8 mouse cellular contexts compared by ENCODE assay signal in genomic region chr8:111033482-111034215, GRCm38 (mm10). TPM values are rescaled to one million over a fixed set of nuclear protein-coding genes. Genes with fewer than 3 reads are reported as not detected.
A peak's percentile ranks its signal among the peaks of the same experiment; 100 is the strongest.
DNase-seq lines count a peak whose midpoint lies in the region; ATAC-seq and TF ChIP-seq lines count a peak whose summit lies in the region.

No protein-coding gene starts in this region.

- peaks cover 21% of the 10 kb centered on the region for H3K36me3 ChIP-seq in embryonic facial prominence, embryonic 13.5 days
- H3K36me3 ChIP-seq in kidney, adult 2 months (ENCODE audit: control insufficient read depth, insufficient read depth, low read length): no peaks in the 10 kb centered on the region
- H3K36me3 ChIP-seq in limb, embryonic 12.5 days: peaks cover 30% of the 10 kb centered on the region
- no peaks in the 10 kb centered on the region; the same call in 1 of the 2 replicates for H3K36me3 ChIP-seq in midbrain, embryonic 15.5 days (replicated peaks)
- H3K36me3 ChIP-seq in spleen, adult 2 months (ENCODE audit: control insufficient read depth, insufficient read depth, low read length): peaks cover 9% of the 10 kb centered on the region

- no peak for TF ChIP-seq CTCF in kidney, adult 2 months (conservative IDR thresholded peaks at IDR 0.05; ENCODE audit: insufficient read depth, insufficient read length, low read depth, low read length)
- no peak for TF ChIP-seq CTCF in spleen, adult 2 months (IDR thresholded peaks at IDR 0.05; ENCODE audit: extremely low read depth, insufficient read depth, insufficient read length, insufficient replicate concordance)

- H3K4me3 ChIP-seq in embryonic facial prominence, embryonic 13.5 days: peak overlapping the region; percentile 77
- H3K4me3 ChIP-seq in kidney, adult 2 months (ENCODE audit: insufficient read depth, low read depth, low read length): peak overlapping the region; percentile 73
- H3K4me3 ChIP-seq in limb, embryonic 12.5 days (replicated peaks): peak overlapping the region; percentile 75
- H3K4me3 ChIP-seq in midbrain, embryonic 15.5 days: peak overlapping the region; percentile 79
- peak overlapping the region; percentile 71 for H3K4me3 ChIP-seq in spleen, adult 2 months (ENCODE audit: extremely low read depth, insufficient read depth, insufficient read length)

- peaks cover 6% of the 10 kb centered on the region for H3K27me3 ChIP-seq in embryonic facial prominence, embryonic 13.5 days
- H3K27me3 ChIP-seq in kidney, adult 2 months (replicated peaks; ENCODE audit: control insufficient read depth, insufficient read depth, low read length): no peaks in the 10 kb centered on the region
- H3K27me3 ChIP-seq in limb, embryonic 12.5 days: peaks cover 3% of the 10 kb centered on the region; the same call in 1 of the 2 replicates
- peaks cover 9% of the 10 kb centered on the region; the same call in 1 of the 2 replicates for H3K27me3 ChIP-seq in midbrain, embryonic 15.5 days (replicated peaks)
- no peaks in the 10 kb centered on the region for H3K27me3 ChIP-seq in spleen, adult 2 months (ENCODE audit: control insufficient read depth, insufficient read depth, low read length)

- 6% methylated on average over 37 of the region's 37 CpGs for WGBS in embryonic facial prominence, embryonic 13.5 days
- 8% methylated on average over 37 of the region's 37 CpGs for WGBS in kidney, adult 2 months
- WGBS in limb, embryonic 12.5 days: 7% methylated on average over 37 of the region's 37 CpGs
- WGBS in midbrain, embryonic 15.5 days: 7% methylated on average over 36 of the region's 37 CpGs
- 10% methylated on average over 37 of the region's 37 CpGs for WGBS in spleen, adult 2 months

- H3K9ac ChIP-seq in embryonic facial prominence, embryonic 13.5 days: peak overlapping the region; percentile 80
- H3K9ac ChIP-seq in limb, embryonic 12.5 days (replicated peaks): peak overlapping the region; percentile 76
- H3K9ac ChIP-seq in midbrain, embryonic 15.5 days: peak overlapping the region; percentile 78

- H3K27ac ChIP-seq in embryonic facial prominence, embryonic 13.5 days: peak overlapping the region; percentile 68; the same call in 1 of the 2 replicates
- H3K27ac ChIP-seq in kidney, adult 2 months (ENCODE audit: insufficient read depth, low read depth, low read length): peak overlapping the region; percentile 81
- peak overlapping the region; percentile 75 for H3K27ac ChIP-seq in limb, embryonic 12.5 days
- peak overlapping the region; percentile 90 for H3K27ac ChIP-seq in midbrain, embryonic 15.5 days
- peak overlapping the region; percentile 68 for H3K27ac ChIP-seq in spleen, adult 2 months (ENCODE audit: insufficient read depth, low read length)

- TF ChIP-seq POLR2A in kidney, adult 2 months (IDR thresholded peaks at IDR 0.05; ENCODE audit: low read depth, low read length): no peak
- no peak; the same call in 1 of the 2 replicates for TF ChIP-seq POLR2A in spleen, adult 2 months (IDR thresholded peaks at IDR 0.05; ENCODE audit: low read depth, low read length)

- DNase-seq in 3134 (ENCODE audit: extremely low read depth, insufficient read length, low spot score): peak; percentile 88
- peak; percentile 95 to 97 for DNase-seq in adrenal gland, postnatal 36 days
- peak; percentile 99 to 100 for DNase-seq in heart, adult 18-20 months
- peak; percentile 100 for DNase-seq in kidney, adult 2 months
- DNase-seq in spleen, adult 2 months (ENCODE audit: low read depth in 1 of 2, low spot score in 2 of 2): peak; percentile 96 to 99

- ATAC-seq in embryonic facial prominence, embryonic 13.5 days (ENCODE audit: insufficient number of reproducible peaks, insufficient read depth, low FRiP score, low TSS enrichment, low read depth): peak; percentile 100
- ATAC-seq in limb, embryonic 12.5 days (ENCODE audit: insufficient number of reproducible peaks, insufficient read depth, low FRiP score, low TSS enrichment, low read depth): peak; percentile 96
- ATAC-seq in midbrain, embryonic 15.5 days (replicated peaks): peak; percentile 99

- H3K4me2 ChIP-seq in embryonic facial prominence, embryonic 13.5 days: peak overlapping the region; percentile 74
- H3K4me2 ChIP-seq in limb, embryonic 12.5 days: peak overlapping the region; percentile 74
- peak overlapping the region; percentile 65 for H3K4me2 ChIP-seq in midbrain, embryonic 15.5 days

- peaks cover 15% of the 10 kb centered on the region for H3K4me1 ChIP-seq in embryonic facial prominence, embryonic 13.5 days
- peaks cover 3% of the 10 kb centered on the region; the same call in 1 of the 2 replicates for H3K4me1 ChIP-seq in kidney, adult 2 months (ENCODE audit: control insufficient read depth, insufficient read depth, low read length)
- peaks cover 18% of the 10 kb centered on the region for H3K4me1 ChIP-seq in limb, embryonic 12.5 days (replicated peaks)
- H3K4me1 ChIP-seq in midbrain, embryonic 15.5 days: peaks cover 18% of the 10 kb centered on the region
- peaks cover 4% of the 10 kb centered on the region for H3K4me1 ChIP-seq in spleen, adult 2 months (ENCODE audit: control insufficient read depth, insufficient read depth, insufficient read length)

- H3K9me3 ChIP-seq in embryonic facial prominence, embryonic 13.5 days: no peaks in the 10 kb centered on the region
- no peaks in the 10 kb centered on the region for H3K9me3 ChIP-seq in limb, embryonic 12.5 days
- no peaks in the 10 kb centered on the region for H3K9me3 ChIP-seq in midbrain, embryonic 15.5 days

RNA-seq across cellular contexts. Expression of gene Aars, which starts 0.7 kb away (rescaled TPM):
- 100 to 1,000 TPM; 114 to 165 TPM for total RNA-seq in adrenal gland, postnatal 36 days (2021)
- 54.2 and 54.8 TPM in 2 replicates for polyA plus RNA-seq in embryonic facial prominence, embryonic 13.5 days (2015; fragmentation: Nextera tagmentation; extraction: Ambion mirVana)
- 10 to 100 TPM; 31.9 to 33.7 TPM for total RNA-seq in heart, adult 18-20 months (2021)
- 35.9 and 36.3 TPM in 2 replicates for polyA plus RNA-seq in kidney, adult 2 months (2012; rRNA removed)
- 65.5 and 73.8 TPM in 2 replicates for polyA plus RNA-seq in limb, embryonic 12.5 days (2016; fragmentation: Nextera tagmentation; extraction: Ambion mirVana)
- 86.1 and 91.0 TPM in 2 replicates for polyA plus RNA-seq in midbrain, embryonic 15.5 days (2015; fragmentation: Nextera tagmentation; extraction: Ambion mirVana)
- 14.1 and 16.5 TPM in 2 replicates for polyA plus RNA-seq in spleen, adult 2 months (2012; rRNA removed)

RNA-seq across cellular contexts. Expression of gene Ddx19b, which starts 2.1 kb away (rescaled TPM):
- total RNA-seq in adrenal gland, postnatal 36 days (2021): 10 to 100 TPM; 11.8 to 12.5 TPM
- polyA plus RNA-seq in embryonic facial prominence, embryonic 13.5 days (2015; fragmentation: Nextera tagmentation; extraction: Ambion mirVana): 4.3 and 5.8 TPM in 2 replicates
- total RNA-seq in heart, adult 18-20 months (2021): 10 to 100 TPM; 11.3 to 12.6 TPM
- 2.7 and 3.1 TPM in 2 replicates for polyA plus RNA-seq in kidney, adult 2 months (2012; rRNA removed)
- 6.5 and 6.6 TPM in 2 replicates for polyA plus RNA-seq in limb, embryonic 12.5 days (2016; fragmentation: Nextera tagmentation; extraction: Ambion mirVana)
- 7.9 and 8.0 TPM in 2 replicates for polyA plus RNA-seq in midbrain, embryonic 15.5 days (2015; fragmentation: Nextera tagmentation; extraction: Ambion mirVana)
- polyA plus RNA-seq in spleen, adult 2 months (2012; rRNA removed): 2.4 and 3.0 TPM in 2 replicates

RNA-seq across cellular contexts. Expression of gene Exosc6, which starts 22.5 kb away (rescaled TPM):
- not detected for total RNA-seq in adrenal gland, postnatal 36 days (2021)
- 9.3 and 14.6 TPM in 2 replicates for polyA plus RNA-seq in embryonic facial prominence, embryonic 13.5 days (2015; fragmentation: Nextera tagmentation; extraction: Ambion mirVana)
- total RNA-seq in heart, adult 18-20 months (2021): not detected
- polyA plus RNA-seq in kidney, adult 2 months (2012; rRNA removed): 1.8 TPM in 1 of 2 replicates, not detected in the other
- polyA plus RNA-seq in limb, embryonic 12.5 days (2016; fragmentation: Nextera tagmentation; extraction: Ambion mirVana): 23.2 and 24.2 TPM in 2 replicates
- polyA plus RNA-seq in midbrain, embryonic 15.5 days (2015; fragmentation: Nextera tagmentation; extraction: Ambion mirVana): not detected in 2 replicates
- polyA plus RNA-seq in spleen, adult 2 months (2012; rRNA removed): 21.5 and 39.8 TPM in 2 replicates

RNA-seq across cellular contexts. Expression of gene Ddx19a, which starts 36.0 kb away (rescaled TPM):
- 10 to 100 TPM; 44.1 to 46.8 TPM for total RNA-seq in adrenal gland, postnatal 36 days (2021)
- polyA plus RNA-seq in embryonic facial prominence, embryonic 13.5 days (2015; fragmentation: Nextera tagmentation; extraction: Ambion mirVana): 15.6 and 15.7 TPM in 2 replicates
- 10 to 100 TPM; 33.3 to 35.1 TPM for total RNA-seq in heart, adult 18-20 months (2021)
- 21.6 and 24.3 TPM in 2 replicates for polyA plus RNA-seq in kidney, adult 2 months (2012; rRNA removed)
- 14.5 and 17.3 TPM in 2 replicates for polyA plus RNA-seq in limb, embryonic 12.5 days (2016; fragmentation: Nextera tagmentation; extraction: Ambion mirVana)
- polyA plus RNA-seq in midbrain, embryonic 15.5 days (2015; fragmentation: Nextera tagmentation; extraction: Ambion mirVana): 12.1 and 12.8 TPM in 2 replicates
- polyA plus RNA-seq in spleen, adult 2 months (2012; rRNA removed): 16.6 and 23.5 TPM in 2 replicates

RNA-seq across cellular contexts. Expression of gene Clec18a, which starts 58.6 kb away (rescaled TPM):
- not detected for total RNA-seq in adrenal gland, postnatal 36 days (2021)
- 0.27 TPM in 1 of 2 replicates, not detected in the other for polyA plus RNA-seq in embryonic facial prominence, embryonic 13.5 days (2015; fragmentation: Nextera tagmentation; extraction: Ambion mirVana)
- 1 to 10 TPM in 1 of 2 experiments, under 1 TPM in 1; 0.72 to 1.2 TPM for total RNA-seq in heart, adult 18-20 months (2021)
- 0.88 and 1.5 TPM in 2 replicates for polyA plus RNA-seq in kidney, adult 2 months (2012; rRNA removed)
- polyA plus RNA-seq in limb, embryonic 12.5 days (2016; fragmentation: Nextera tagmentation; extraction: Ambion mirVana): 0.24 TPM in 1 of 2 replicates, not detected in the other
- 0.53 and 0.93 TPM in 2 replicates for polyA plus RNA-seq in midbrain, embryonic 15.5 days (2015; fragmentation: Nextera tagmentation; extraction: Ambion mirVana)
- not detected in 2 replicates for polyA plus RNA-seq in spleen, adult 2 months (2012; rRNA removed)

Comparison
In these comparisons a context has a peak if more than half of its experiments do, and no peak if none do; other contexts are left out.
1. Peak in every context shown above with its lines: DNase-seq, ATAC-seq, H3K4me3 ChIP-seq and H3K27ac ChIP-seq.